In genomic region chr2:74733765-74734164, GRCm38 (mm10) we compare ENCODE assay signal across 16 mouse cellular contexts. TPM values are rescaled to one million over a fixed set of nuclear protein-coding genes. Genes with fewer than 3 reads are reported as not detected.
DNase-seq lines count a peak whose midpoint lies in the region; ATAC-seq and TF ChIP-seq lines count a peak whose summit lies in the region.
"Had no signal": no experiment of that assay in that cellular context is flagged by ENCODE, and none has a peak within 500 bp of the region (broad histone marks: within the 10 kb centered on the region; RNA-seq: fewer than 3 reads in every experiment).

No protein-coding gene starts in this region.

- no peak for TF ChIP-seq CTCF in stomach, postnatal 0 days (IDR thresholded peaks at IDR 0.05; ENCODE audit: low read depth)
- no peak for TF ChIP-seq CTCF in intestine, postnatal 0 days (IDR thresholded peaks at IDR 0.05; ENCODE audit: low read depth)

- peak; percentile 45 for DNase-seq in embryo, embryonic 10 days (ENCODE audit: low spot score)
- DNase-seq in embryo, embryonic 10.5 days (ENCODE audit: low spot score) = no peak
- no peak for DNase-seq in stomach, postnatal 0 days (ENCODE audit: low spot score)
- no peak for DNase-seq in thymus, postnatal 36 days
- DNase-seq in frontal cortex, postnatal 14 days (ENCODE audit: low spot score in 2 of 2) = no peak
- DNase-seq in urinary bladder, postnatal 10 days (ENCODE audit: low spot score) = no peak
- DNase-seq: cerebellum, adult 11-12 months; kidney, adult 11 months; layer of hippocampus, adult 9-11 months; midbrain, embryonic 14.5 days; right cerebral cortex, postnatal 14 days; thymus, postnatal 14 days had no signal

- no peak overlapping the region for H3K9ac ChIP-seq in stomach, embryonic 16.5 days (ENCODE audit: low read length)
- no peak overlapping the region for H3K9ac ChIP-seq in stomach, postnatal 0 days (ENCODE audit: low read length)
- H3K9ac ChIP-seq in intestine, postnatal 0 days (ENCODE audit: low read depth, low read length) = no peak overlapping the region

- H3K4me1 ChIP-seq in stomach, embryonic 16.5 days (ENCODE audit: control insufficient read depth, insufficient read depth, low read length) = no peaks in the 10 kb centered on the region
- H3K4me1 ChIP-seq in stomach, postnatal 0 days (replicated peaks; ENCODE audit: control insufficient read depth, insufficient read depth) = no peaks in the 10 kb centered on the region
- H3K4me1 ChIP-seq in intestine, postnatal 0 days (replicated peaks; ENCODE audit: control insufficient read depth, insufficient read depth, low read length) = no peaks in the 10 kb centered on the region

- ATAC-seq in stomach, embryonic 16.5 days (ENCODE audit: insufficient read depth, low FRiP score) = no peak
- ATAC-seq in stomach, postnatal 0 days (ENCODE audit: low FRiP score, low TSS enrichment) = no peak
- no peak for ATAC-seq in intestine, postnatal 0 days

- no peaks in the 10 kb centered on the region for H3K36me3 ChIP-seq in stomach, embryonic 16.5 days (ENCODE audit: control insufficient read depth, insufficient read depth, low read length)
- no peaks in the 10 kb centered on the region for H3K36me3 ChIP-seq in stomach, postnatal 0 days (ENCODE audit: control insufficient read depth, insufficient read depth, low read length)
- H3K36me3 ChIP-seq in intestine, postnatal 0 days (ENCODE audit: control insufficient read depth, insufficient read depth) = no peaks in the 10 kb centered on the region; the same call in 1 of the 2 replicates

- peaks cover 91% of the 10 kb centered on the region for H3K27me3 ChIP-seq in stomach, embryonic 16.5 days (ENCODE audit: control insufficient read depth, insufficient read depth, low read length)
- H3K27me3 ChIP-seq in stomach, postnatal 0 days (ENCODE audit: control insufficient read depth, insufficient read depth, low read length) = peaks cover 36% of the 10 kb centered on the region
- H3K27me3 ChIP-seq in intestine, postnatal 0 days (replicated peaks; ENCODE audit: control insufficient read depth, insufficient read depth, low read length) = peaks cover 92% of the 10 kb centered on the region

- no peak overlapping the region; the same call in 1 of the 2 replicates for H3K27ac ChIP-seq in stomach, embryonic 16.5 days (ENCODE audit: low read length)
- H3K27ac ChIP-seq in stomach, postnatal 0 days (replicated peaks) = no peak overlapping the region
- H3K27ac ChIP-seq in intestine, postnatal 0 days (ENCODE audit: low read depth, low read length) = no peak overlapping the region

- 0 out of 2 replicates have a peak overlapping the region, but pooled peaks have one; percentile 10 for H3K4me3 ChIP-seq in stomach, embryonic 16.5 days (replicated peaks; ENCODE audit: low read length)
- no peak overlapping the region for H3K4me3 ChIP-seq in stomach, postnatal 0 days (ENCODE audit: low read depth, low read length)
- peak overlapping the region; percentile 30 for H3K4me3 ChIP-seq in intestine, postnatal 0 days (ENCODE audit: low read depth, low read length)

- no peak overlapping the region for H3K4me2 ChIP-seq in stomach, embryonic 16.5 days (ENCODE audit: low read depth, low read length)
- H3K4me2 ChIP-seq in stomach, postnatal 0 days (replicated peaks; ENCODE audit: low read depth) = no peak overlapping the region
- peak overlapping the region; percentile 65; the same call in 1 of the 2 replicates for H3K4me2 ChIP-seq in intestine, postnatal 0 days (replicated peaks; ENCODE audit: low read depth)

- H3K9me3 ChIP-seq in stomach, embryonic 16.5 days (replicated peaks; ENCODE audit: control insufficient read depth, low read length) = no peaks in the 10 kb centered on the region
- H3K9me3 ChIP-seq in stomach, postnatal 0 days (ENCODE audit: control insufficient read depth, low read length) = no peaks in the 10 kb centered on the region
- H3K9me3 ChIP-seq in intestine, postnatal 0 days (ENCODE audit: control insufficient read depth) = no peaks in the 10 kb centered on the region

- no peak for TF ChIP-seq EP300 in stomach, postnatal 0 days (optimal IDR thresholded peaks at IDR 0.05)

- 10% methylated on average over 6 of the region's 6 CpGs for WGBS in stomach, embryonic 16.5 days
- WGBS in stomach, postnatal 0 days = 19% methylated on average over 6 of the region's 6 CpGs
- 17% methylated on average over 6 of the region's 6 CpGs for WGBS in intestine, postnatal 0 days

RNA-seq across cellular contexts. Expression of gene Gm28230, which starts 7.2 kb away (rescaled TPM):
- 0.10 and 0.13 TPM in 2 replicates for polyA plus RNA-seq in stomach, embryonic 16.5 days (2015; fragmentation: Nextera tagmentation; extraction: Ambion mirVana)
- polyA plus RNA-seq in stomach, postnatal 0 days (2015; fragmentation: Nextera tagmentation; extraction: Ambion mirVana) = not detected in 2 replicates
- 0.17 TPM in 1 of 2 replicates, not detected in the other for polyA plus RNA-seq in intestine, postnatal 0 days (2015; fragmentation: Nextera tagmentation; extraction: Ambion mirVana)
- polyA plus RNA-seq: heart, postnatal 0 days; liver, embryonic 16.5 days; midbrain, embryonic 14.5 days had no signal

RNA-seq across cellular contexts. Expression of gene Hoxd4, which starts 22.0 kb away (rescaled TPM):
- polyA plus RNA-seq in stomach, embryonic 16.5 days (2015; fragmentation: Nextera tagmentation; extraction: Ambion mirVana) = 0.29 and 0.39 TPM in 2 replicates
- polyA plus RNA-seq in stomach, postnatal 0 days (2015; fragmentation: Nextera tagmentation; extraction: Ambion mirVana) = 0.08 and 0.19 TPM in 2 replicates
- polyA plus RNA-seq in intestine, postnatal 0 days (2015; fragmentation: Nextera tagmentation; extraction: Ambion mirVana) = 0.20 and 0.51 TPM in 2 replicates
- polyA plus RNA-seq: liver, embryonic 16.5 days; midbrain, embryonic 14.5 days had no signal

RNA-seq across cellular contexts. Expression of gene Hoxd3, which starts 22.0 kb away (rescaled TPM):
- polyA plus RNA-seq in stomach, embryonic 16.5 days (2015; fragmentation: Nextera tagmentation; extraction: Ambion mirVana) = 7.4 and 9.2 TPM in 2 replicates
- 1.3 and 1.5 TPM in 2 replicates for polyA plus RNA-seq in stomach, postnatal 0 days (2015; fragmentation: Nextera tagmentation; extraction: Ambion mirVana)
- 3.2 and 3.3 TPM in 2 replicates for polyA plus RNA-seq in intestine, postnatal 0 days (2015; fragmentation: Nextera tagmentation; extraction: Ambion mirVana)
- polyA plus RNA-seq: midbrain, embryonic 14.5 days had no signal

RNA-seq across cellular contexts. Expression of gene Hoxd1, which starts 29.0 kb away (rescaled TPM):
- not detected in 2 replicates for polyA plus RNA-seq in stomach, embryonic 16.5 days (2015; fragmentation: Nextera tagmentation; extraction: Ambion mirVana)
- polyA plus RNA-seq in stomach, postnatal 0 days (2015; fragmentation: Nextera tagmentation; extraction: Ambion mirVana) = not detected in 2 replicates
- not detected in 2 replicates for polyA plus RNA-seq in intestine, postnatal 0 days (2015; fragmentation: Nextera tagmentation; extraction: Ambion mirVana)
- polyA plus RNA-seq: heart, postnatal 0 days; liver, embryonic 16.5 days; midbrain, embryonic 14.5 days had no signal

RNA-seq across cellular contexts. Expression of gene Hoxd8, which starts 29.4 kb away (rescaled TPM):
- 1.7 and 2.8 TPM in 2 replicates for polyA plus RNA-seq in stomach, embryonic 16.5 days (2015; fragmentation: Nextera tagmentation; extraction: Ambion mirVana)
- 1.3 TPM in 2 replicates for polyA plus RNA-seq in stomach, postnatal 0 days (2015; fragmentation: Nextera tagmentation; extraction: Ambion mirVana)
- polyA plus RNA-seq in intestine, postnatal 0 days (2015; fragmentation: Nextera tagmentation; extraction: Ambion mirVana) = 2.2 and 2.7 TPM in 2 replicates
- polyA plus RNA-seq: midbrain, embryonic 14.5 days had no signal
